Mouse (Mus musculus): Measurements from ENCODE around the gene Lhx2.
A peak's percentile ranks its signal among the peaks of the same experiment; 100 is the strongest.

Lhx2 gene

GRCm38 (mm10) chr2:38338990-38339909 is at the start of gene Lhx2:
Lhx2 (plus strand) TSS chr2:38339281.
- DNase-seq = peak; percentile 53

- DNase-seq = no peak
Observed at GRCm38 (mm10) chr2:38291526-38291925, 47.6 kb upstream of the Lhx2 start.

GRCm38 (mm10) chr2:38295939-38296338 is 43.1 kb upstream of the Lhx2 start:
- DNase-seq = no peak

GRCm38 (mm10) chr2:38300941-38301340 is 38.1 kb upstream of the Lhx2 start:
- no peak for DNase-seq

GRCm38 (mm10) chr2:38305152-38305551 is 33.9 kb upstream of the Lhx2 start:
- DNase-seq = no peak

GRCm38 (mm10) chr2:38312921-38313320 is 26.2 kb upstream of the Lhx2 start:
- no peak for DNase-seq

GRCm38 (mm10) chr2:38313399-38313798 is 25.7 kb upstream of the Lhx2 start:
- no peak for DNase-seq

- no peak for DNase-seq
Observed at GRCm38 (mm10) chr2:38319086-38319485, 20.0 kb upstream of the Lhx2 start.

- DNase-seq = no peak
Observed at GRCm38 (mm10) chr2:38320911-38321310, 18.2 kb upstream of the Lhx2 start.

GRCm38 (mm10) chr2:38323380-38323779 is 15.7 kb upstream of the Lhx2 start:
- no peak for DNase-seq

- no peak for DNase-seq
Observed at GRCm38 (mm10) chr2:38326671-38327070, 12.4 kb upstream of the Lhx2 start.

GRCm38 (mm10) chr2:38333586-38334119 is 5.4 kb upstream of the Lhx2 start:
- DNase-seq = peak; percentile 9

- DNase-seq = peak; percentile 75
Observed at GRCm38 (mm10) chr2:38336606-38337005, 2.5 kb upstream of the Lhx2 start.

GRCm38 (mm10) chr2:38337091-38337640 is 1.9 kb upstream of the Lhx2 start:
- DNase-seq = no peak

GRCm38 (mm10) chr2:38337681-38338080 is 1.4 kb upstream of the Lhx2 start:
- DNase-seq = no peak

GRCm38 (mm10) chr2:38338348-38338932 is 641 bp upstream of the Lhx2 start:
- peak; percentile 9 for DNase-seq

- peak; percentile 37 for DNase-seq
Observed at GRCm38 (mm10) chr2:38339910-38340625, 987 bp downstream of the Lhx2 start.

- peak; percentile 54 for DNase-seq
Observed at GRCm38 (mm10) chr2:38340626-38341200, 1.6 kb downstream of the Lhx2 start.

- peak; percentile 14 for DNase-seq
Observed at GRCm38 (mm10) chr2:38343573-38343972, 4.5 kb downstream of the Lhx2 start.

- no peak for DNase-seq
Observed at GRCm38 (mm10) chr2:38344727-38345126, 5.6 kb downstream of the Lhx2 start.

GRCm38 (mm10) chr2:38346417-38346816 is 7.3 kb downstream of the Lhx2 start:
- DNase-seq = peak; percentile 16

All from embryo, embryonic 11 days (tissue).